Mouse (Mus musculus) layer of hippocampus, adult 2 months (tissue): ENCODE data around the gene Mfng. TPM values are rescaled to one million over a fixed set of nuclear protein-coding genes. Genes with fewer than 3 reads are reported as not detected.
A peak's percentile ranks its signal among the peaks of the same experiment; 100 is the strongest.

Experiments used
- DNase-seq, 2 experiments: peaks; one replicate each; pipeline ENCODE4 v3.0.0; 2022; ENCODE audit warnings: low spot score in 2 of 2
- H3K27ac ChIP-seq: fragments of 200-600 bp; 2 replicates; pipeline ENCODE4 v1.8.1; 2022
- H3K4me3 ChIP-seq: fragments of 200-600 bp; 2 replicates; pipeline ENCODE4 v1.8.1; 2022; ENCODE audit warnings: mild to moderate bottlenecking
- CTCF ChIP-seq: fragments of 200-600 bp; conservative IDR thresholded peaks from 2 replicates; pipeline ENCODE4 v1.8.1; 2022; ENCODE audit warnings: antibody characterized with exemption, mild to moderate bottlenecking, moderate library complexity
- long read RNA-seq, 2 experiments: library from polyadenylated mRNA; stranded (forward); transcript quantifications; one replicate each; pipeline ENCODE4 v2.0.0; 2021; ENCODE audit warnings: borderline mapping rate in 2 of 2
- total RNA-seq, 2 experiments: library from RNA; stranded (reverse); gene quantifications; 2 replicates each; pipeline ENCODE4 v1.2.3; 2021

Mfng gene
- 1 to 10 TPM; 4.4 to 4.7 TPM for total RNA-seq
- long read RNA-seq, experiment 1, partial matches to known transcripts: 0 of 3 reads
- long read RNA-seq, experiment 1, other reads (novel, unspliced or antisense): 0 of 3 reads
- long read RNA-seq, experiment 2, transcript Mfng-201 (8 exons, 1,865 nt): major isoform, 5 of 5 reads
- long read RNA-seq, experiment 2, partial matches to known transcripts: 0 of 5 reads
- long read RNA-seq, experiment 2, other reads (novel, unspliced or antisense): 0 of 5 reads

DNA sequence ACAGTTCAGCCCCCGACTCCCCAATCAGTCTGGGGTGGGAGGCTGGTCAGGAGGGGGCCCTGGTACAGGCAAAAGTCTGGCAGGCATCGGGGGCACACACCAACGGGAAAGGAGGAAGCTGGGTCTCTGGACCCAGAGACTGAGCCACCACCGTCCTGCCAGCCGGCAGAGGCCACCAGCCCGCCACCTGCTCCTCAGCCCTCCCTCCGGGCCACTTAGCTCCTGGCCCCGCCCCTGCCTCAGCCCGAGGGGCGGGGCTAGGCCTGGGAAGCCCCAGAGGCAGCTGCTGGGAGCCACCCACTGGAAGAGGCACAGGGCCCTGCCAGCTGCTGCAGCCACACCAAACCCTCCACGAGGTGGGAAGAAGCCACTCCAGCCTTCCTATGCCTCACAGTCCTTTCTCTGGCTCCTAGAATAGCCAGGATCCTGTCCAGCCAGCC lies at the start of gene Mfng:
Gene Mfng (minus strand): TSS at position 186 of the 440 bp plus-strand sequence.
- Histone ChIP-seq H3K4me3 (peak within 1 kb of the TSS; percentile 41), H3K27ac (peak within 1 kb of the TSS; percentile 63)
- TF ChIP-seq CTCF: no peak
- peak in 1 of 2 experiments; percentile 42 for DNase-seq

- H3K27ac ChIP-seq: no peak overlapping the region
- no peak for DNase-seq
- no peak overlapping the region for H3K4me3 ChIP-seq
- no peak for TF ChIP-seq CTCF
Measured at GRCm38 (mm10) chr15:78816074-78816391, 42.8 kb upstream of the Mfng start.

GRCm38 (mm10) chr15:78815314-78816073 lies 42.2 kb upstream of the Mfng start:
- Histone ChIP-seq H3K4me3 (no peak overlapping the region), H3K27ac (no peak overlapping the region)
- TF ChIP-seq CTCF: no peak
- no peak for DNase-seq

- DNase-seq: no peak
- Histone ChIP-seq H3K4me3 (no peak overlapping the region), H3K27ac (no peak overlapping the region)
- no peak for TF ChIP-seq CTCF
Measured at GRCm38 (mm10) chr15:78813603-78814002, 40.3 kb upstream of the Mfng start.

GRCm38 (mm10) chr15:78810146-78810545 lies 36.9 kb upstream of the Mfng start:
- TF ChIP-seq CTCF: no peak
- Histone ChIP-seq H3K27ac (no peak overlapping the region), H3K4me3 (no peak overlapping the region)
- no peak for DNase-seq

DNA sequence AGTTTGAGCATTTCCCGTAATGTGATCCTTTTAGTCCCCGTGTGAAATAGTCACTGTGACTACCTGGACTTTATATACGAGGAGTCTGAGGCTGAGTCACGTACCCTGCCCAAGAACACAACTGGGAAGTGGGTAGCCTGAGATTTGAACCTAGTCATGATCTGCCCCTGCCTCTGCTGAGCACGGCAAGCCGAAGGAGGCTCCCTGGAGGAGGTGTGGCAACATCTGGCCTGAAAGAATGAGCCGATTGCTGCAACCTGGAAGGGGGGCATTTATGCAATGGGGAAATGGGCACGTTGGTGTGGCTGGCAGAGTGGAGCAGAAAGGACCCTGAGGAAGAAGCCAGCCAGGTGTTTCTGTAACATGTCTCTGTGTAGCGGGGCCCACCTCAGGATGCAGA lies 36.5 kb upstream of the Mfng start:
- no peak overlapping the region for H3K4me3 ChIP-seq
- DNase-seq: no peak
- no peak for TF ChIP-seq CTCF
- H3K27ac ChIP-seq: no peak overlapping the region

- TF ChIP-seq CTCF: no peak
- no peak for DNase-seq
- H3K27ac ChIP-seq: no peak overlapping the region
- no peak overlapping the region for H3K4me3 ChIP-seq
Measured at GRCm38 (mm10) chr15:78808980-78809379, 35.7 kb upstream of the Mfng start.

DNA sequence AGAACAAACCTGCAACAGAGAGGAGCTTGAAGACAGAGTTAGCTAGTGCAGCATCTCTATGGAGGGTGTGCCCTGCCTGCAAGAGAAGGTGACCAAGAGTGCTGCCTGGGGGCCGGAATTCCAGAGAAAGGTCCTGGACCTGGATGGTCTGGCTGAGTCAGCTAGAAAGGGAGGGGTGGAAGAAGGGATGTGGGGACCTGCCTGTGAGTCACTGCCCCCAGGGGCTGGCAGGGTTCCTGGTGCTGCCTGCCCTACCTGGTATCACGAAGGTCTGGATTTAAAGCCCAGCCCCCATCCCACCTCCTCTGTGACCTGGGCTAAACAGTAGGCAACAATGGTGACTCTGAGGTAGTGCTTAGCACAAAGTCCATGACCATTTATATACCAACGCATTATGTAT lies 33.9 kb upstream of the Mfng start:
- DNase-seq: no peak
- no peak overlapping the region for H3K27ac ChIP-seq
- H3K4me3 ChIP-seq: no peak overlapping the region
- TF ChIP-seq CTCF: no peak

DNA sequence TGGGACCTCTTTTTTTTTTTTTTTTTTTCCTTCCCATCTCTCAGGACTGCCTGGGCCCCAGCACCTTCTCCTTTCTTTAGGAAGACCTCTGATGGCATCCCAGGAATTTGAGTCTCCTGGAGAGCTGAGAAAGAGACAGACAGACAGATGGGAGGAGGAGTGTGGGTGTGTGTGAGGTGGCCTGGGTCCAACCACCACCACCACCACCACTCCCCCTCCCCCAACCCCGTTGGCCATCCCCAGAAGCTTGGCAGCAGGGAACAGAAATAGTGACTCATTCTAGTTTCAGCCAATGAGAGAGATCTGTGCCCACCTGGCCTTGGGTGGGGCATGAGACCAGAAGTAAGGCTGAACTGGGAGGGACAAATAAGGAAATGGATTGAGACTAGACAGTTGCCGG lies 33.3 kb upstream of the Mfng start:
- no peak for TF ChIP-seq CTCF
- peak in 1 of 2 experiments; percentile 30 for DNase-seq
- no peak overlapping the region for H3K27ac ChIP-seq
- no peak overlapping the region for H3K4me3 ChIP-seq

GRCm38 (mm10) chr15:78805351-78805750 lies 32.1 kb upstream of the Mfng start:
- Histone ChIP-seq H3K27ac (no peak overlapping the region), H3K4me3 (no peak overlapping the region)
- no peak for TF ChIP-seq CTCF
- no peak for DNase-seq

GRCm38 (mm10) chr15:78804326-78804725 lies 31.1 kb upstream of the Mfng start:
- Histone ChIP-seq H3K4me3 (no peak overlapping the region), H3K27ac (no peak overlapping the region)
- TF ChIP-seq CTCF: no peak
- no peak for DNase-seq

- TF ChIP-seq CTCF: no peak
- Histone ChIP-seq H3K4me3 (no peak overlapping the region), H3K27ac (no peak overlapping the region)
Measured at GRCm38 (mm10) chr15:78803499-78803900, 30.2 kb upstream of the Mfng start.

GRCm38 (mm10) chr15:78802776-78803391 lies 29.6 kb upstream of the Mfng start, which contains the start of gene Card10:
TSS of gene Card10 (minus strand) at chr15:78803042.
- peak within 1 kb of the TSS; percentile 58 for H3K4me3 ChIP-seq
- DNase-seq: no peak
- TF ChIP-seq CTCF: no peak
- H3K27ac ChIP-seq: peak within 1 kb of the TSS; percentile 54; the same call in 1 of the 2 replicates

More at GRCm38 (mm10) chr15:78803499-78803900, 30.2 kb upstream of the Mfng start:
- DNase-seq: no peak
